Mouse (Mus musculus) C2C12 (cell line): ENCODE data around the gene Gm27027.

Experiments
- CEBPB ChIP-seq: IDR thresholded peaks from one replicate; pipeline ENCODE4 v1.6.1; 2011; ENCODE audit warnings: low read depth, mild to moderate bottlenecking, control low read depth, moderate library complexity
- CTCF ChIP-seq: IDR thresholded peaks from one replicate; pipeline ENCODE4 v1.5.1; 2011; ENCODE audit not compliant: control insufficient read depth, insufficient read depth, insufficient read length
- FOSL1 ChIP-seq: IDR thresholded peaks from one replicate; pipeline ENCODE4 v1.8.0; 2011; ENCODE audit warnings: mild to moderate bottlenecking, low read length; ENCODE audit not compliant: poor library complexity, insufficient read depth, severe bottlenecking
- MAX ChIP-seq: IDR thresholded peaks from one replicate; pipeline ENCODE4 v1.6.1; 2011; ENCODE audit warnings: mild to moderate bottlenecking, control low read depth
- MYOD1 ChIP-seq: IDR thresholded peaks from one replicate; pipeline ENCODE4 v1.6.1; 2011; ENCODE audit warnings: low read depth; ENCODE audit not compliant: control insufficient read depth, insufficient read length
- MYOG ChIP-seq: IDR thresholded peaks from one replicate; pipeline ENCODE4 v1.6.1; 2011; ENCODE audit not compliant: control insufficient read depth, insufficient read length; ENCODE audit errors: extremely low read depth
- USF1 ChIP-seq: IDR thresholded peaks from one replicate; pipeline ENCODE4 v1.6.1; 2011; ENCODE audit warnings: low read depth, mild to moderate bottlenecking, control low read depth, moderate library complexity

DNA sequence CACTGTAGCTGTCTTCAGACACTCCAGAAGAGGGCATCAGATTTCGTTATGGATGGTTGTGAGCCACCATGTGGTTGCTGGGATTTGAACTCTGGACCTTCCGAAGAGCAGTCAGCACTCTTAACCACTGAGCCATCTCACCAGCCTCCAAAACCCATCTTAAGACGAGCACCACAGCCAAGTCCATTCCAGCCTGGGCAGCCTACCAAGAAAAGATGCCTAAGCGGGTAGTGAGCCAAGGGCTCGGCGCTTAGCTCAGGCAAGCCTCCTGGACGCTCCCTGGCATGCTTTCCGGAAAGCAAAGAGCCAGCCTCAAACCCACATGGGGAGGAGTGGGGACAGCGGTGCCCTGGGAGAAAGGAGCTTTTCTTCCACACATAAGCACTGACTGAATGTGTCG, 84.2 kb downstream of the Gm27027 start:
- no peak for TF ChIP-seq CTCF
- TF ChIP-seq USF1: no peak
- TF ChIP-seq MAX: no peak
- TF ChIP-seq MYOD1: no peak
- TF ChIP-seq FOSL1: no peak
- no peak for TF ChIP-seq MYOG
- no peak for TF ChIP-seq CEBPB
